Mouse (Mus musculus): ENCODE measurements around the gene Bach2. TPM values are rescaled to one million over a fixed set of nuclear protein-coding genes. Genes with fewer than 3 reads are reported as not detected.

Bach2 gene
- total and polyA plus RNA-seq, 2 experiments from 2014 or later, result 11.7 to 15.9 TPM

DNA sequence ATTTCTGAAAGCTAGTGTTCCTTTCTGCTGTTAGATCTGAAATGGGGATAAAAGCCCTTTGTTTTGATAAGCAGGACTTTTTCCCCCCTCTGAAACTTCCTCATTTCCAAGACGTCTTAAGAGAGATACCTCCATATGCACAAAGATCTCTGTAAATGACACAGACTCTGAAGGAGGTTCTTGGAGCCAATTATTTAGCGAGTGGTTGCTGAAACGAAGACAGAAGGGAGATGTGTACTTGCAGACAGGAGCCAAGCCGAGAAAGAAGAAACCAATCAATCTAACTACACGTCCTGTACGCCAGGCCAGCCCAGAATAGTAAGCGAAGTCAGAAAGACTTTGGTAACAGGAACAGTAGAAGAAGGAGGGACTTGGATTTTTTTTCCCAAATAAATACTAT lies 295.1 kb downstream of the Bach2 start:
- H3K27ac ChIP-seq (ENCODE audit: low read depth, low read length), result no peak overlapping the region
- peaks cover 33% of the 10 kb centered on the region for H3K4me1 ChIP-seq (ENCODE audit: insufficient read depth, low read length)
- no peak for TF ChIP-seq CTCF (IDR thresholded peaks at IDR 0.05)
- WGBS, result 63% methylated on average over 7 of the region's 7 CpGs
- H3K9me3 ChIP-seq (ENCODE audit: low read length), result no peaks in the 10 kb centered on the region
- H3K36me3 ChIP-seq (ENCODE audit: insufficient read depth, low read length), result no peaks in the 10 kb centered on the region
- no peak overlapping the region for H3K9ac ChIP-seq (replicated peaks; ENCODE audit: low read length, poor library complexity, severe bottlenecking)
- H3K4me3 ChIP-seq (ENCODE audit: low read depth, low read length), result no peak overlapping the region
- H3K4me2 ChIP-seq (ENCODE audit: low read depth, low read length, poor library complexity, severe bottlenecking), result no peak overlapping the region
- DNase-seq (ENCODE audit: low spot score) (no peak), ATAC-seq (ENCODE audit: low FRiP score) (no peak)
- no peaks in the 10 kb centered on the region for H3K27me3 ChIP-seq (ENCODE audit: insufficient read depth, low read length)

DNA sequence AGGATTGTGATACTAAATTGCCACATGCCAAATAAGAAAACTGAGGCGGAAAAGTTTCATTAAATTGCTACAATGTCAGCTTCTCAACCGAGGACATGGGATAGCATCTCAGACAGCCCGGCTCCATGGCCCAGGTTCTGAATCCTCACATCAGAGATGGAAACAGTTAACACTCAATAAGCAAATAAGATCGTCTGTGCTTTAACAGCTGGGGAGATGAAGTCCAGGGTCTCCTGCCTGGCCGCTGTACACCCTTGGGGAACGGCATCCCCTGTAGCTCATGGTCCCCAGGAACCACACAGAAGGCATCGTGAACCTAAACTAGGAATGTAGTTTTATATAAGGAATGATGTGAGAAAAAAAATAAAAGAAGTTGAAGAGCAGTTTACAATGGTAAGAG lies 297.0 kb downstream of the Bach2 start:
- WGBS, result 86% methylated on average over 7 of the region's 7 CpGs
- H3K36me3 ChIP-seq (ENCODE audit: insufficient read depth, low read length), result no peaks in the 10 kb centered on the region
- ATAC-seq (ENCODE audit: low FRiP score) (no peak), DNase-seq (ENCODE audit: low spot score) (no peak)
- H3K4me3 ChIP-seq (ENCODE audit: low read depth, low read length), result no peak overlapping the region
- no peak overlapping the region for H3K4me2 ChIP-seq (ENCODE audit: low read depth, low read length, poor library complexity, severe bottlenecking)
- no peaks in the 10 kb centered on the region for H3K9me3 ChIP-seq (ENCODE audit: low read length)
- H3K9ac ChIP-seq (replicated peaks; ENCODE audit: low read length, poor library complexity, severe bottlenecking), result no peak overlapping the region
- peaks cover 20% of the 10 kb centered on the region for H3K4me1 ChIP-seq (ENCODE audit: insufficient read depth, low read length)
- TF ChIP-seq CTCF (IDR thresholded peaks at IDR 0.05), result no peak
- no peaks in the 10 kb centered on the region for H3K27me3 ChIP-seq (ENCODE audit: insufficient read depth, low read length)
- H3K27ac ChIP-seq (ENCODE audit: low read depth, low read length), result no peak overlapping the region

DNA sequence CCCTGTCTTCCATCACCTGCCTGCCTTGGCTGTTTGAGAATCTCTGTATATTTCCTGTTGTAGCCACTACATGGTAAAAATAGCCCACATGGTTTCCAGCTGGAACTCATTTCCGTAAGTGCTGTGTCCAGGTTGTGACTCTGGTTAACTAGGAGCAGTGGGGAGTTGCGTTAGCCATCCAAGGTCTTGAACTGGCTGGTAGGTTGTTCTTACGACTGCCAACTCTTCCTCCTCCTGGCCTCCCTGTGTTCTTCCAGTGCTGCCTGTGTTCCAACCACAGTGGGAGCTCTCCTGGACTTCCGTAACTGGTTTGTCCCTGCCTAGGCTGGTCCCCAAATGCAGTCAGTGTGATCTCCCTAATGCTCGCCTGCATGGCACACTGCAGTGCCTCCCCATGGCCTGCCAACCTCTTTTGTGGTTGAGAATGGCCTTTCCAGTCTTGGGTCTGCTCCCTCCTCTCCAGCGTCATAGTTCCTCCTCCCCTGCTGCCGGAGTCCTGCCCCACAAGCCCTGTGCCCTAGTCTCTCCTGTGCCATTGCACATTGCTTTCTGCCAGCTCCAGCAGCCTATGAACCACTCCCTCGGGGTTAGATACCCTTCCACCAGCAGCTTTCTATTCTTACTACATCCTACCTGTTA lies 298.4 kb downstream of the Bach2 start:
- Histone ChIP-seq H3K9me3 (ENCODE audit: low read length) (no peaks in the 10 kb centered on the region), H3K4me1 (ENCODE audit: insufficient read depth, low read length) (peaks cover 15% of the 10 kb centered on the region; the same call in 1 of the 2 replicates), H3K27me3 (ENCODE audit: insufficient read depth, low read length) (no peaks in the 10 kb centered on the region), H3K4me3 (ENCODE audit: low read depth, low read length) (no peak overlapping the region), H3K27ac (ENCODE audit: low read depth, low read length) (no peak overlapping the region), H3K9ac (replicated peaks; ENCODE audit: low read length, poor library complexity, severe bottlenecking) (no peak overlapping the region), H3K36me3 (ENCODE audit: insufficient read depth, low read length) (no peaks in the 10 kb centered on the region), H3K4me2 (ENCODE audit: low read depth, low read length, poor library complexity, severe bottlenecking) (no peak overlapping the region)
- DNase-seq (ENCODE audit: low spot score) (peak; percentile 40), ATAC-seq (ENCODE audit: low FRiP score) (no peak)
- 0 out of 2 replicates have a peak, but pooled peaks have one; percentile 3 for TF ChIP-seq CTCF (IDR thresholded peaks at IDR 0.05)
- 65% methylated on average over 8 of the region's 8 CpGs for WGBS

DNA sequence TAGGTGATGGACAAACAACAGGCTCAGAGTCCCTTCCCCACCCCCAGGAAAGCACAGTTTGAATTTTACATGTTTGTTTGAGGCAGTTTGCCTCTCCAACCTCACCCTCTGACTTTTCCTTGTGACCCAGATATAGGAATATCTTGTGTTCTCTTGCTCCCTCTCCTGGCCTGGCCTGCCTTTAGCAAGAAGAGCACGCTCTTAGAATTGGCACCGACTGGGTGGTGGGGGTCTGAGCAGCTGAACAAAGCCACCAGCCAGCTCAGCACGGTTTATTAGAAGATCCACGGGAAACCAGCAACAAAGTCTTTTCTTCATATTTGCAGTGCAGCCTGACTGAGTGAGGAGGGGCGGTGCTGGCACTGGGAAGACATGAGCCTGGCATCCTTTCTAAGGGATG lies 299.5 kb downstream of the Bach2 start:
- no peaks in the 10 kb centered on the region for H3K36me3 ChIP-seq (ENCODE audit: insufficient read depth, low read length)
- WGBS, result 2% methylated on average over 5 of the region's 5 CpGs
- H3K27ac ChIP-seq (ENCODE audit: low read depth, low read length), result no peak overlapping the region
- H3K9me3 ChIP-seq (ENCODE audit: low read length), result no peaks in the 10 kb centered on the region
- H3K4me3 ChIP-seq (ENCODE audit: low read depth, low read length), result no peak overlapping the region
- DNase-seq (ENCODE audit: low spot score) (peak; percentile 96), ATAC-seq (ENCODE audit: low FRiP score) (peak; percentile 86)
- peaks cover 12% of the 10 kb centered on the region; the same call in 1 of the 2 replicates for H3K4me1 ChIP-seq (ENCODE audit: insufficient read depth, low read length)
- no peaks in the 10 kb centered on the region for H3K27me3 ChIP-seq (ENCODE audit: insufficient read depth, low read length)
- H3K9ac ChIP-seq (replicated peaks; ENCODE audit: low read length, poor library complexity, severe bottlenecking), result 0 out of 2 replicates have a peak overlapping the region, but pooled peaks have one; percentile 14
- peak; percentile 94 for TF ChIP-seq CTCF (IDR thresholded peaks at IDR 0.05)
- no peak overlapping the region for H3K4me2 ChIP-seq (ENCODE audit: low read depth, low read length, poor library complexity, severe bottlenecking)

DNA sequence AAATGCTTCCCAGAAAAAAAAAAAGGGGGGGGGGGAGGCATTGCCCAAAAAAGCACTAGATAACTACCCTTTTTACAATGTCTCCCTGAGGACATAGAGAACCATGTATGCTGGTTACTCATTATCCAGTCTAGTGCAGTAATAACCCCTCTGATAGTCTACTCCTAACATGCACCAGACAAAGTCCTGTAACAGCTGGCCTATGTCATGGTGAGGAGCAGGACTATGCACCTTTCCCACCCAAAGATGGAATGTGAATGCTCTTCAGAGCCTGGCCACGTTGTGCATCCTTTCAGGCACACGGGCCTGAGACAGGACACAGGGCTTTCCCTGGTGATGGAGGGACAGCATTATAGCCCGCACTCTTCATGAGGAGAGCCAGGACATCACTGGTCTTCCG lies 299.9 kb downstream of the Bach2 start:
- 70% methylated on average over 4 of the region's 4 CpGs for WGBS
- H3K27ac ChIP-seq (ENCODE audit: low read depth, low read length), result no peak overlapping the region; the same call in 1 of the 2 replicates
- H3K9me3 ChIP-seq (ENCODE audit: low read length), result no peaks in the 10 kb centered on the region
- DNase-seq (ENCODE audit: low spot score), result no peak
- no peaks in the 10 kb centered on the region for H3K36me3 ChIP-seq (ENCODE audit: insufficient read depth, low read length)
- ATAC-seq (ENCODE audit: low FRiP score), result peak; percentile 24
- H3K27me3 ChIP-seq (ENCODE audit: insufficient read depth, low read length), result no peaks in the 10 kb centered on the region
- no peak overlapping the region for H3K4me3 ChIP-seq (ENCODE audit: low read depth, low read length)
- no peak for TF ChIP-seq CTCF (IDR thresholded peaks at IDR 0.05)
- 0 out of 2 replicates have a peak overlapping the region, but pooled peaks have one; percentile 14 for H3K9ac ChIP-seq (replicated peaks; ENCODE audit: low read length, poor library complexity, severe bottlenecking)
- peaks cover 12% of the 10 kb centered on the region; the same call in 1 of the 2 replicates for H3K4me1 ChIP-seq (ENCODE audit: insufficient read depth, low read length)
- no peak overlapping the region for H3K4me2 ChIP-seq (ENCODE audit: low read depth, low read length, poor library complexity, severe bottlenecking)

DNA sequence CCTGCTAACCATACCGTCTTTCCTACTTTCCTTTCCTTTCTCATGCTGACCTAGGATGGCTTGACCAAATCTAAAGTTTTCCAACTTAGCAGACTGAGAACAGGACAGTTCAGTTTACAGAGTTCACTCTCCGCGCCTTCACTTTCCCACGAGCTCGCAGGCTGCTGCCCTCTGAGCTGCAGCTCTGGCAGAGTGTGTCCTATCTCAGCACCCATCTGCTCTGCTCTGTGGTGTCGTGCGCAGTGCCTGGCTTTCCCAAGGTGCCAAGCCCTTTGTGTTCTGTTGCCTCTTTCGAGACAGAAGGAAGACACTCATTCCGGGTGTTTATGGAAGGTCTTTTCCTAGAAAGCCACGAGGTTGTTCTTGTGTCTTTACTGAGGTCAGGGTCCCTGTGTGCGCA lies 300.4 kb downstream of the Bach2 start:
- Histone ChIP-seq H3K9ac (replicated peaks; ENCODE audit: low read length, poor library complexity, severe bottlenecking) (no peak overlapping the region), H3K4me3 (ENCODE audit: low read depth, low read length) (no peak overlapping the region), H3K36me3 (ENCODE audit: insufficient read depth, low read length) (no peaks in the 10 kb centered on the region), H3K4me2 (ENCODE audit: low read depth, low read length, poor library complexity, severe bottlenecking) (no peak overlapping the region), H3K27me3 (ENCODE audit: insufficient read depth, low read length) (no peaks in the 10 kb centered on the region), H3K27ac (ENCODE audit: low read depth, low read length) (no peak overlapping the region), H3K4me1 (ENCODE audit: insufficient read depth, low read length) (peaks cover 12% of the 10 kb centered on the region; the same call in 1 of the 2 replicates), H3K9me3 (ENCODE audit: low read length) (no peaks in the 10 kb centered on the region)
- no peak for ATAC-seq (ENCODE audit: low FRiP score)
- 84% methylated on average over 11 of the region's 11 CpGs for WGBS
- no peak for DNase-seq (ENCODE audit: low spot score)
- no peak for TF ChIP-seq CTCF (IDR thresholded peaks at IDR 0.05)

Data from midbrain, postnatal 0 days (tissue).